Mouse (Mus musculus) cerebellum, postnatal 36 days (tissue): ENCODE data around the gene Unc119.

Experiments
- DNase-seq, 2 experiments: peaks; one replicate each; pipeline ENCODE4 v3.0.0; 2021 to 2022; ENCODE audit warnings: mixed read lengths in 2 of 2

Unc119 gene

DNA sequence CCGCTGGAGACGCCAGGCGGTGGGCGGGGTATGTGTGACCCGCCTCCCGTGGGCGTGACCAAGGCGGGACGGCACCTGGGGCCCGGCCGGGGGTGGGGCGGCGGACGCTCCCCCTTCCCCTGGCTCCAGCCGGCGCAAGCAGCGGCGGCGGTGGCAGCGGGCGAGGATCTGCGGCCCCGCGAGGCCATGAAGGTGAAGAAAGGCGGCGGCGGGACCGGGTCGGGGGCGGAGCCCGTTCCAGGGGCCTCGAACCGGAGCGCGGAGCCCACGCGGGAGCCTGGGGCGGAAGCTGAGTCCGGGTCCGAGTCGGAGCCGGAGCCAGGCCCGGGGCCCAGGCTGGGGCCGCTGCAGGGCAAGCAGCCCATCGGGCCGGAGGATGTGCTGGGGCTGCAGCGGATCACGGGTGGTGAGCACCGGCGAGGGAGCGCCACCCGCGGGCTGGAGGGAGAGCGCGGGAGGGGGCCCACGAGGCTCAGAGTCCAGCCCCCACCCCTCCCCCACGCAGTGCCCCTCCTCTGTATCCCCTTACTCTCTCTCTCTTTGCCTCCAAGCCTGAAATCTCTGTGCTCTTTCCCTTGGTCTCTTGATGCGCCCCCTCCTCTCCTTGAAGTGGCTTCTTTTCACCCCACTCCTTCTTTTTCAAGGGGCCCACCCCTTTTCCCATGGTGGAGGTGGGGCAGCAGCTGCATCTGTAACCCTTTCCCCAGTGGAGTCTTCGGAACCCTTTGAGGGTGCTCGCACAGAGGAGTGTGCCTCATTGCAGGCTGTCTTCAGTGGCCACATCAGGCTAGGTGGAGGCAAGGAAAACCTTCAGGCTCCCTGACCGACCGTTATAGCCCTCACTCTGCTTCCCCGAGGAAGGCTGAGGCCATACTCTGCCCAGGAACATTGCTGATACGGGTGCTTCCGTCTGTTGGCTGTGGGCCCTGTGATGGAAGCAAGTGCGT is at the start of gene Unc119:
TSS of gene Unc119 (plus strand) at position 102 of the 947 bp plus-strand sequence.
- peak; percentile 55 to 75 for DNase-seq

DNA sequence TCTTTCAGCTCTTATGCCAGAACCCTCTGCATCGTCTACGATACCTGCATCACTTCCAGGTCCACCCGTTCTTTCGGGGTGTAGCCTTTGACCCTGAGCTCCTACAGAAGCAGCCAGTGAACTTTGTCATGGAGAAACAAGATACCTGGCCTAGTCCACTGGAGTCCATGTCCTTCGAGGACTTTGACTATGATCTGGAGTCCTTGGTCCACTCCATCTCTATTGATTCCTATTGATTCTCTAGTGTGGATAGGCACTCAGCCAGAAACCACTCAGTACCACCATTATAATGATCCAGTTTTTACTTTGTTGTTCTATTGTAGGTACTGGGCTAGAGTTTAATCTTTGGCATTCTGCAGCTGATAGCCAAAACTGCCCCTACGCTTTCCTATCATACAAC is 48.7 kb upstream of the Unc119 start:
- DNase-seq: no peak

DNA sequence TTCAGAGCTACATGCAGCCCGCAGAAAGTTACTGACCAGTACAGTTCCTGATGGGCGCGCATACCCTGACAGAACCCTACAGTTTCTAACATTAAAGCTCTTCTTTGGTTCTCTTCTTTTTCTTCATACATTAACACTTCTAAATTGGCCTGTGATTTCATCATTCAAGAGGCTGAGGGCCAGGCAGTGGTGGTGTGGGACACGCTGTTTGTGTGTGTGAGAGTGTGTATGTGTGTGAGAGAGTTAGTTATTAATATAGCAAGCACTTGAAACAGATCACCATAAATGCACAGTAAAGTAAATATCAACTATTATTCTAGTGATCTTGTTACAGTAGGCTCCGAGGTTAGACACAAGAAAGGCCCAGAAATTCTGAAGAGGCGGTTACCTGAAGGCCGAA is 42.4 kb upstream of the Unc119 start:
- no peak for DNase-seq

DNA sequence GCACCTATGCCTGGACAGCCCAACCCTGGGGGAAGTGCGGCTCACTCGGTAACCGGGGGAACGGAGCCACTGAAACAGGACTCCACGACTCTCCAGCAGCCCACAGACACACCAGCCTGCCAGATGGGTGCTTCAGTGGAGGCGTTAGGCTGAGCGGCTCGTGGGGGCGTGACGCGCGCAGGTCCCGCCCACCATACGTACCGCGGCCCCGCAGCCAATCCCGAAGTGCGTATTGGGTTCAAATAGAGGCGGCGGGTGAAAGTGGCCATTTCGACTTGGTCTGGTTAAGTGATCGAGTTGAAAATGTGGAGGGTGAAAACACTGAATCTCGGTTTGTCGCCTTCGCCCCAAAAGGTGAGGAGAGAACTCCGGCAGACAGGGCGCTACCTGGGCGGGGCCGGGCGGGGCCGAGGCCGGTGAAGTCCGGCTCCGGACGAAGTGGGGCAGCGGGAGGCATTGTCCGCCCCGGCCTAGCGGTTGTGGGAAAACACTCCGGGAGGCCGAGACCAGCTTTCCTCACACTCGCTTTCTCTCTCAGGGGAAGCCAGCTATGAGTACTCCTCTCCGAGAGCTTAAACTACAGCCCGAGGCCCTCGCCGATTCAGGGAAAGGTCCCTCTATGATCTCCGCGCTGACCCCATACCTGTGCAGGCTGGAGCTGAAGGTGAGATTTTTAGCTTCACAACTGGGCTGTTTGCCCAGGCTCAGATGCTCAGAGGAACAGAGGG is 41.8 kb upstream of the Unc119 start, which contains the start of gene Spag5:
TSS of gene Spag5 (plus strand) at position 173 of the 728 bp plus-strand sequence.
- DNase-seq: peak; percentile 83 to 84

DNA sequence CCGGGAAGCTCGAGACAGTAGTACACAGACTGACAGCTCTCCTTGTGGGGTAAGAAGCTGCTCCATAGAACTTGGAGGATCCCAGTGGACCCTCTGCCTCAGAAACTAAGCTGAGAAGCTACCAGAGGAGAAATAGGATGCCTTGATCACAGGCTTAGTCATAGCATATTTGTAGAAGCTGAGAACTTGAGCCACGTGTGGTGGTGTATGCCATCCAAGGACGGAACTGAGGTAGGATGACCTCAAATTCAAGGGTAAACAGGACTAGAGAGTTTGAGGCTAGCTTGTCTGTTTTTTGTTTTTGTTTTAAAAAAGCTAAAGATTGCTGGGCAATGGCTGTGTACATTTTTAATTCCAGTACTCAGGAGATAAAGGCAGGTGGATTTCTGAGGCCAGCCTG is 38.0 kb upstream of the Unc119 start:
- no peak for DNase-seq

DNA sequence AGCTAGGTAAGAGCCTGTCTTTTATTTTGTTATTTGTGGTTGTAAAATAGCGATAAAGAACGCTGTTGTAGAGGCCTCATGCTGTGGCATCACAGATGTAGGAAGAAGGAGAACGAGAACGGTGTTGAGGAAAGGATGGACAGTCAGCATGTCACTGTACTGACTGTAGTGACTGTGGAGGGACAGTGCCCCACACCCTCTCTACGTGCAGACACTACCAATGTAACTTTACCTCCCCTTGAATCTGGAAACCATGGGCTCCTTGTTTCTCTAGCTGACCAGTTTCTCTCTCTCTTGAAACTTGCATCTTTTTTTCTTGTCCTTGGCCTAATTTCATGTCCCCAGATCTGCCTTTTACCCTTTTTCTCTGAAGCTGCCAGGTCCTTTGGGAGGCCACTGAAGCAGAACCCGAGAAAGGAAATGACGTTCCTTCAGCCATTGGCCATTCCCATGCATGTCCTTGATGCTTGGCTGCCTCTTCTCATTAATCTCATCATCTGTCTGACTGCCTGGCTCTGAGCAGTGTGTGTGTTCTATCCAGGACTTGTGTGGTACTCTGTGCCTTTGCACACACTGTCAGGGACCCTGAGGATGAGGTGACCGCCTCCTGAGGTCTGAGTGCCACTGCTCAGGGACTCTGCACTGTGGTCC is 32.3 kb upstream of the Unc119 start:
- DNase-seq: no peak

DNA sequence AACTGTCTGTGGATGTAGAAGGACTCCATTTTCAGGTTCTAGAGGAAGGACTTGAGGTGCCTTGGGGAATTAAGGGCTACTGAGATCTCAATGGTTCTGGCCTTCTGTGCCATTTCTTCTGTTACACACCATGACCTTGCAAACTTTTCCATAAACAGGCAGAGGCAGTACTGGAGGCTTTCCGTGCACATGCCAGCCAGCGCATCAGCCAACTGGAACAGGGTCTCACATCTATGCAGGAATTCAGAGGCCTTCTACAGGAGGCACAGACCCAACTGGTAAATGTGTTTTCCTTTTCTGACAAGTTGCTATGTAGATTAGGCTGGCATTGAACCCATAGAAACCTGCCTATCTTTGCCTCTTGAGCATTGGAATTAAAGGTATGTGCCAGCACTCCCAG is 29.6 kb upstream of the Unc119 start:
- DNase-seq: no peak

DNA sequence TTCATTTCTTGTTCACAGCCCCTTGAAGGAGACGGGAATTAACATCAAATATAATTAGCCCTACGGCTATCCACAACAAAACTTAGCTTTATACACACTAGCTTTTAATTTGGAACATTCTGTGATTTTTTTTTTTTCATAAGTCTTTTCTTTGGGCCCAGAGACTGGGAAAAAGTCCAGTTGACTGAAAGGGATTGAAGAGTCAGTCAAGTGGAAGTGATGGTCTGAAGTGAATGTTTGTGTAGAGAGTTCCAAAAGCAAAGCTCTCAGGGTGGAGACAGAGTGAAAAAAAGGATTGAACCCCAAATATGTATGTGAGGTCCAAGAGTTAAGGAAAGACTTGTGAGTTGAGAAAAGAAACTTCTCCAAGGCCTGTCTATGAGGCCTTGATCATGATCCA is 24.9 kb upstream of the Unc119 start:
- DNase-seq: no peak

DNA sequence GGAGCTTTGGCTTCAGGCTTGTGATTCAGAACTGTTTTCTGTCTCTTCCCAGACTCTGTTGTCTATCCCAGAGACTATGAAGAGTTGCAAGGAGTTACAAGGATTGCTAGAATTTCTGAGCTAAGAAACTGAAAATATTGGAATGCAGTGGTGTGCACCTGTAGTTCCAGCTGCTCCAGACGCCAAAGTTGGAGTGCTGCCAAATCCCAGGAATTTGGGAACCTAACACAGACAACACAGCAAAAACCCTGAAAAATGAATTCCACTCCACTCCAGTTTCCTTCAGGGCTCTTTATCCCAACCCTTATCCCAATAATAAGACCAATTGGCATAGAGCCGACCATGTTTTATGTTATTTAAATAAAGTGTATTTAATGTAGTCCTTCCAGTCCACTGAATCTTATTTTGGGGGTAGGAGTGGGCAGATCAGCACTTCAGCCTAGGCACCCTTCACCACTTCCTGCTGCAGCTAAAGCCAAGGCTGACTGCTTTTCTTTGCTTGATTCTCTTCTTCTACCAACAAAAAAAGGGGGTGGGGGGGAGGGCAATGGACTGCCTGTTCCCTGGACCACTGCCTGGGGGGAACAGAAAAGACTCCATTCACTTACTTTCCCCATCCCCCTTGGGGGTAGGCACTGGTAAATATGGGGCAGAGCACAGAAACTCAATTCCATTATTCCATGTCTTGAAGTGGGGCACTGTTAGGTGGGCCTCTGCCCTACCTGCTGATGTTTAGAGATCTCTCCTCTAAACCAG is 21.0 kb upstream of the Unc119 start:
- DNase-seq: no peak

DNA sequence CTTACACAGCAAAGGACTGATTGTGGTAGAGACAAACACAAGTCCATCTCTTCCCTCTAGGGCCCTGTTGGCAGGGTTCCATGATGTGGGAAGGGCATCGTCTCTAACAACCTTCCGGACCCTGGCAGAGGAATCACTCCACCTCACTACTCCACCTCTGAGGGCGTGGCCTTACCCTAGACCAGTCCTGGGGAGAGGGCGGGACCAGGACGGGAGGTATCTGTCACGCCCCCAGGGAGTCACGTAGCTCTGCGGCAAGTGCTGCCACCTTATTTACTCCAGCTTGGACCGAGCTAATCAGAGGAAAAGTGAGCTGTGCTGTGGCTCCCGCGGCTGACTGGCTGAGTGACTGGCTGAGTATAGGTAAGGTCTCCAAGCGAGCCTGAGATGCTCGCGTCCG is 20.4 kb upstream of the Unc119 start, which contains the start of gene Aldoc:
TSS of gene Aldoc (plus strand) at position 109 of the 400 bp plus-strand sequence.
- DNase-seq: peak; percentile 85 to 87

DNA sequence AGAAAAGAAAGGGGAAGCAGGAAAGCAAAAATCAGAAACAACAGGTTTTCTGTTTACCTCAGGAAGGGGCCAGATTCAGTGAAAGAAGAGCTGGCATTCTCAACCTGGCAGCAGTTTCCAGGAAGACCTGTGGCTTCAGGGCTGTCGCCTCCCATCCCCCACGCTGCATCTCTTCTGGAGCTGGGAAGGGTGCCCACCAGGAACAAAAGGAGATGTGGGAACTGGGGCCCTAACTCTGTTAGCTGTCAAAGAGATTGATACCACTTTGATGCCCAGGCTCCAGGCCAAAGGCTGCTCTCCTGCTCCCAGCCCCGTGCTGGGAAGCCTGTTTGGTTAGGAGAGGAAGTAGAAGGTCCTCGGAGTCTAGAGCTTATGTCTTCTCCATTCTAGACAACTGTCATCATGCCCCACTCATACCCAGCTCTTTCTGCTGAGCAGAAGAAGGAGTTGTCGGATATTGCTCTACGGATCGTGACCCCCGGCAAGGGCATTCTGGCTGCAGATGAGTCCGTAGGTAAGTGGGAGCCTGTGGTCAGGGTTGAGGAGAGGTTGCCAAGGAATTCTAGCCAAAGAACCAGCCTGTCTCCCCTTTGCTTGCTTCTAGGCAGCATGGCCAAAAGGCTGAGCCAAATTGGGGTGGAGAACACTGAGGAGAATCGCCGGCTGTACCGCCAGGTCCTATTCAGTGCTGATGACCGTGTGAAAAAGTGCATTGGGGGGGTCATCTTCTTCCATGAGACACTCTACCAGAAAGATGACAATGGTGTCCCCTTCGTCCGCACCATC is 19.1 kb upstream of the Unc119 start:
- peak; percentile 38 to 48 for DNase-seq

DNA sequence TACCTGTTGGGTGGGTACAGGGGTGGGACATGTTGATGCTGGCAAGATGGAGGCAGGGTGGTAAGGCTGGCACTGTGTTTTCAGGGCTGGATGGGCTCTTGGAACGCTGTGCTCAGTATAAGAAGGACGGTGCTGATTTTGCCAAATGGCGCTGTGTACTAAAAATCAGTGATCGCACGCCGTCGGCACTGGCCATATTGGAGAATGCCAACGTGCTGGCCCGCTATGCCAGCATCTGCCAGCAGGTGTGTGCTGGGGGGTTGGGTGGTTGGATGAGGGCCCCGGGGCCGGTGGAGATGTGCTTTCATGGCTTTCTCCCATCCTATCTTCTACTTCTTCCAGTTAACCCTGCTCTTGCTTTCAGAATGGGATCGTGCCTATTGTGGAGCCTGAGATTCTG is 18.3 kb upstream of the Unc119 start:
- peak in 1 of 2 experiments; percentile 12 for DNase-seq

DNA sequence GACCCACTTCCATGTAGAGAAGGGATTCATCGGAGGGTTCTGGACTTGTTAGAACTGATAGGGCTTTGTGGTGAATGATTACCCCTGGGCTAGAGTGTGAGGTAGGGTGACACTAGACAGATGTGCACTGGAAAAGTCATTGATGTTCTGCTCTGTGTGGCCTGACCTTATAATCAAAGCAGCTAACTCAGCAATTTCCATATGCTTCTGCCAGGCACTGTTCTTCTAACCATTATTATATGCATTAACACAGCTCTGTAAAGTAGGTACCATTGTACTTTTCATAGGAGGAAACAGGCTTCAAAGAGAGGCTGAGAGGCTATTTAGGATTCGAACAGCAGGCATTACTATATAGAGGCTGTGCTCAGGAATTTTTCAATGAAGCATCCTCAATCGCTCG is 16.1 kb upstream of the Unc119 start:
- no peak for DNase-seq

DNA sequence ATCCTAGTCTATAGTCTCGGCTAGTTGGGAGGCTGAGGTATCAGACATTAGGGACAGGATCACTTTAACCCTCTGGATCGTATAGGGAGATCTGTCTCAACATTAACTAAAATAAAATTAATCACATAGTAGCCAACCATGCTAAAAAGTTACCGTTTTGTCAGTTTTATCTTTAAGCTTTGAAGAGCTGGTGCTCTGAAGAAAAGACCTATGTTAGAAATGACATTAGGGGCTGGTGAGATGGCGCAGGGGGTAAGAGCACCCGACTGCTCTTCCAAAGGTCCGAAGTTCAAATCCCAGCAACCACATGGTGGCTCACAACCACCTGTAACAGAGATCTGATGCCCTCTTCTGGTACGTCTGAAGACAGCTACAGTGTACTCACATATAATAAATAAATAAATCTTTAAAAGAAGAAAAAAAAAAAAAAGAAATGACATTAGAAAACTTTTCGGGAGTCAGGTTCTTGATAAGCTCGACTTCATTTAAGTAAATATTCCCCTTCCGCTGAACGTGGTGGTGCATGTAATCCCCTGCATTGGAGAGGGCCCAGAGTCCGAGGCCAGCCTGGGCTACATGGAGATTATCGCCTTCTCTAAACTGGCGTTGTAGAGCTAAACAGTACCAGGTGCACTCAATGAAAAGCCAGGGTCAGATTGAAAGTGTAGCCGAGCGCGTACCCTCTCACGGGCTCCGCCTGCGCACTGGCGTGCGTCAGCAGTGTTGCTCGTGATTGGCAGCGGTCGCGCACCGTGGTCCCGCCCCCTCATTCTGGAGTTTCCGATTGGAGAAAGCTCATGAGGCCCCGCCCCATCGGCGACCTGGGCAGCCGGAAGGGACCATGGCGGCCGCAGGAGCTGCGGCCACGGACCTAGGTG is 15.4 kb upstream of the Unc119 start, which contains the start of gene Pigs:
TSS of gene Pigs (plus strand) at position 782 of the 878 bp plus-strand sequence.
- DNase-seq: peak; percentile 98

DNA sequence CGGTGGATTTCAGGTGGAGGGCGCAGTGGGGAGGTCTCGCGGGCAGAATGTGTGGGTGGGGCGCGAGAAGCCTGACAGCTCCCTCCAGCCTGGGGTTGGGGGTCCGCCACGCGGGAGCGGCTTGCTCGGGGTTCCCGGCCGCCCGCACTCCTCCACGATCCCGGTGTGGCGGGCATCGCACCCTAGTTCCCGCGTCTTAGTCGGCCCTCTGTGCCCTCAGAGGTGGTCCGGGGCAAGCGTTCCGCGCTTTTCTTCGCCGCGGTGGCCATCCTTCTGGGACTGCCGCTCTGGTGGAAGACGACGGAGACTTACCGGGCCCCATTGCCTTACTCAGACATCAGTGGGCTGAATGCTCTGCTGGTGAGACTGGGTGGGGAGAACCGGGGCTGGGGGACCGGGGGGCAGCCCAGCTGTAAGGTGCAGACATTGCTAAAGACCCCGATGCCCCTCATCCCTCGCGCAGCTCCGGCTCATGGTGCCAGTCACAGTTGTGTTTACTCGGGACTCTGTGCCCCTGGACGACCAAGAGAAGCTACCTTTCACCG is 14.7 kb upstream of the Unc119 start:
- DNase-seq: peak in 1 of 2 experiments; percentile 27

DNA sequence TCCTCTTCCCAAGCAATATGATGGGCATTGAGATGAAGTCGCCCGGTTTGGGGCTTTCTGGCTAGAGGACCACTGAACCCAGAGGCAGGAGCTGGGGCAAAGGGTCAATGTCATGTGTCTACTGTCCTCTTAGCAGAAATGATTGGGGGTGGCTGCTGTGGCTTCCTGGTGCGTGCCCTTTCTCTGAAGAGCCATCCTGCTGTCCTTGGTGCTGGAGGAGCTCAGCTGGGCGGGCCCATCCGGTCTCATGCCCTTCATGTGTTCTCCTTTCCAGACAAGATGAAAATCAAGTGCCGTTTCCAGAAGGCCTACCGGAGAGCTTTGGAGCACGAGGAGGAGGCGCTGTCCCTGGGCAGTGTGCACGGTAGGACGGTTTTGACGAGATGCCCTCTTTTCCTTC is 10.6 kb upstream of the Unc119 start:
- DNase-seq: no peak

DNA sequence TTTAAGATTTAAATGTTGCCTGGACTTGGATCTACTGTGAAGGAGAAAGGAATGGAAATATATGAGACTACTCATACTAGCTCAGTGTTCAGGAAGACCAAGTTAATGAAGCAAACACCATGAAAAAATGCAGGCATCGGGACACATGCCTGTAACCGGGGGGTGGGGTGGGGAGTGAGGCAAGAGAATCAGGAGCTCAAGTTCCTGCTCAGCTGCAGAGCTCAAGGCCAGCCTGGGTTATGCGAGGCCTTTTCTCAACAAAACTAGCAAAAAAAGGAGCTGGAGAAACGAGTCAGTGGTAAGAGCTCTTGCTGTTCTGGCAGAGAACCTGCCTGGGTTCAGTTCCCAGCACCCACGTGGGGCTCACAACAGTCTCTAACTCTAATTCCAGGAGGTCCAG is 9.3 kb upstream of the Unc119 start:
- DNase-seq: no peak

DNA sequence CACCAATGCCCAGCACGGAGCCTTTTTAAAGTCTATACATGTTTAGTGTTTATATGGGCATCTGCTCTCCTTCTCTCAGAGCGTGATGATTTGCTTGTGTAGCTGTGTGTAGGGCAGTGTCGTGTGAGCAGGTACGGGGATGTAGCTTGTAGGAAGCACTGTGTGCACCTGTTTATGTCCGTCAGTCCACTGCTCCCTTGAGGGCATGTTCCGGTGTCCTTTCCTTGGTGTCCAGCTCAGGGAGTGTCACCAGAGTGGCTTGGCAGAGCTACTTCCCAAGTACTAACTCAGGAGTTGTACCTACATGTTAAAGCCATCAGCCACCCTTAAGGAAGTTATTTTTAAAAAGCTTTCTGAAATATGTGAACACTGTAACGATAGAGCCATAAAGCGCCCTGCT is 6.2 kb upstream of the Unc119 start:
- DNase-seq: no peak

DNA sequence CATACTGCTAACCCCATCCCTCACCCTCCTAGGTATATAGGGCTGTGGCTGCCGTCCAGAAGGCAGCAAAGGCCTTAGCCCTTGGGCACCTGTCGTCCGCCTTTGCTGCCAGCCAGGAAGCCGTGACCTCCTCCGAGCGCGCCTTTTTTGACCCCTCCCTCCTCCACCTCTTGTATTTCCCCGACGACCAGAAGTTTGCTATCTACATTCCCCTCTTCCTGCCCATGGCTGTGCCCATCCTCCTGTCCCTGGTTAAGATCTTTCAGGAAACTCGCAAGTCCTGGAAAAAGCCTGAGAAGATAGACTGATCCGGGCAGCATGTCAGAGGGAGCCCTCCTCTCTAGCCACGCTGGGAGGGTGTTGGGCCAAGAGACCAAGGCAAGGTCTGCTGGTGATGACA is 1.6 kb upstream of the Unc119 start:
- no peak for DNase-seq

DNA sequence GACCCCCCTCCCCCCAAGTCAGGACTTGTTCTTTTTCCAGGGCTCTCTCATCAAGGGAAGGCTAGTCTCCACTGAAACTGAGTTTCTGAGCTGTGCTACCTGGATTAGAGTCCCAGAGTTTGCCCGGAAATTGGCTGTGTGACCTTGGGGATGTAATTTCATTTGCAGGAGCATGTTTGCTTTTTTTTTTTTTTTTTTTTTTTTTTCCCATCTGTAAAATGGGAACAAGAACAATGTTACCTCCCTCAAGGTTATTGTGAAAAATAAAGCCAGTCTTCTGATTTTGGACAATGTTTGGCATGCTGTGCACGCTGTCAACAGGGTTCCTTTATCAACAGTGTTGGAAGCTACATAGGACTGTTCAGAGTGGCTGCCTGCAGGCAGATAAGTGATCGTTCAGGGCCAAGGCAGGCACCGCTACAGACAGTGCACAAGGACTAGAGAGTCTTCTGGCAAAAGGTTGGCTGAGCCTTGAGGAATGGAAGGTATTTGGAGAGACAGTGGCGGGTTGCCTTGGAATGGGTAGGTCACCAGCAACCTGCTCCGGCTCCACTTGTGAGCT is 1.1 kb downstream of the Unc119 start:
- peak in 1 of 2 experiments; percentile 8 for DNase-seq
